Mouse (Mus musculus): ENCODE data around the gene Tmem259.

Gene Tmem259

DNA sequence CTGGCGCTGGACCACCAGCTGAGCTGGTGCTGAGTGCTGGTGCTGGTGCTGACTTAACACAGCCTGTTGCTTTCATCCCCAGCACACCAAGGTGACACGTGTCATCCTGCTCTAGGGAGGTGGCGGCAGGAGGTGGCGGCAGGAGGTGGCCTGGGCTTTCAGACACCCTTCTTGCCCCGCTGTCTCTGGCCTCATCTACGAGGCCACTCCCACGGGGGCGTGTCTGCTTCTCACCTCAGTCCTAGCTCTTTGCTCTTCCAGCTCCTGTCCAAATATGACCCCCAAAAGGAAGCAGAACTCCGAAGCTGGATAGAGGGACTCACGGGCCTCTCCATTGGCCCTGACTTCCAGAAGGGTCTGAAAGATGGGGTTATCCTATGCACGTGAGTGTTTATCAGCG is 7.0 kb upstream of the Tmem259 start:
- in situ Hi-C loops (cut with MboI; ENCODE audit: low pct_unique_long_range_greater_than_20kb in 1 of 2, low sequenced_read_pairs in 2 of 2, unreplicated experiment in 1 of 2), result no loop called here

DNA sequence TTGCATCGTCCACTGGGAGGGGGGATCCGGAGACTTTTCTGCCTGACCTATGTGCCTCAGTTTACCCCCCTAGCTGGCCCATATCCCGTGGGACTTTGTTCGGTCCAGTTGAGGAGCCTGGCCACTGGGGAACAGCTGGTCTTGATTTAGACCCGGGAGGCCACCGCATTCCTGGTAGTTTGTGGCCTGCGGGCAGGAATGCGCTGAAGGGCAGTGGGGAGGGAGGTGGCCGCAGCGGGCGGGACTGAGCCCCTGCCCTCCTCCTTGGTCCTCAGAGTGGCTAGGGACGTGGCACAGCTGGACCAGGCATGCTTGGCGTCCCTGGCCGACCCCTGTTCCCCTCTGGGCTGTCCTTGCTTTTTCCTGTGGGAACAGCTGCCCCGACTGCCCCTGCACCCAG is 5.7 kb upstream of the Tmem259 start:
- in situ Hi-C loops (cut with MboI; ENCODE audit: low pct_unique_long_range_greater_than_20kb in 1 of 2, low sequenced_read_pairs in 2 of 2, unreplicated experiment in 1 of 2), result loop anchor here in 1 of 2 experiments (5.0 kb wide), 1 partner anchor 122 kb away; no protein-coding TSS in a partner anchor

DNA sequence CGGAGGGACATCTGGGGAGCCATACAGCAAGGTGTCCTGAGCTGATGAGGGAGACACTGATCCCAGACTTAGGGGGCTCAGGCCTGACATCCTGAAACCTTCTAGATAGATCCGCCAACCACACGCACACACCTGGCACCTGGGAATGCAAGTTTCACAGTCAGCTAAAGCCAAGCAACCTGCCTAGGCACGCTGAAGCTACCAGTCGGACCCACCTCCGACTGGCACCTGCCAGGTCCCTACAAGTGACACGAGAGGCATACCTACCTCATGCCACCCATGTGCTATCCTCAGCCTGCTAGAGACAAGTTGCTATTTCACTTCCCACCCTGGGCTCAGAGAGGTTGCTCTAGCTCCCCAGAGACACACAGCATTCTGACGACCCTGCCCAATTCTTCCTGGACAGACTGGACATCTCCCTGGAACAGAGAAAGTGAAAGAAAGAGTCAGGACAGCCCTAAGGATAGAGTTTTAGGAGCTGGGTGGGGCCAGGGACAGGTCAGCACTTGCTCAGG is 5.2 kb upstream of the Tmem259 start:
- in situ Hi-C loops (cut with MboI; ENCODE audit: low pct_unique_long_range_greater_than_20kb in 1 of 2, low sequenced_read_pairs in 2 of 2, unreplicated experiment in 1 of 2), result loop anchor here in 1 of 2 experiments (5.0 kb wide), 1 partner anchor 123 kb away; no protein-coding TSS in a partner anchor

DNA sequence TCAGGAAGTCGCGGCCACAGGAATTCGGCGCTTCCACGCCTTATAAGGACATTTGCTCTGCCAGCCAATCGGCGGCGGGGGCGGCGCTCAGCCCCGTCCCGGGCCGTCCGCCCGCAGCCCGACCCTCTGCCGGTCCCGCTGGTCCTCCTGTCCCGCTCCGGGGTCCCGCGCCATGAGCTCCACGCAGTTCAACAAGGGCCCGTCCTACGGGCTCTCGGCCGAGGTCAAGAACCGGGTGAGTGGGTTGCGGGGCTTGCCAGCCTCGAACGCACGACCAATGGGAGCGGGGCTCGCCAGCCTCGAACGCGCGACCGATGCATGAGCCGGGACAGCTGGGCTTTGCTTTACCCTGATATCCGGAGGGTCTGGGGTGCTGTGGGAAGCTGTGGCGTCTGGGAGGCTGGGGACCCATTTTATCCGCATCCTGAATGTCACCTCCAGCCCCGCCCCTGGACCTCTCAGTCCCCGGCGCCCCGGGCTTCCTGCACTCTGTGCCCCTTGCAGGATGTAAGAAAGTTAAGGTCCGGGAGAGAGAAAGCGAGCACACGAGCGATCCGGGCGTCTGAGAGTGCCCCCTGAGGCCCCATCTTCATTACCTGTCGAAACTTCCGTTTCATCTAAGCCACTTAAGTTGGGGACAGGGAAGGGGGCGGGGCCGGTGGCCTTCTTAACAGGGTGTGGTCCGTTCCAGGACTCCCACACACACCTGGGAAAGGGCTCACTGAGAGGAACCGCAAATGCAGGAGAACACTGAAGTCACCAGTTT is 4.6 kb upstream of the Tmem259 start, which contains the start of gene Cnn2:
TSS of gene Cnn2 (plus strand) at position 79 of the 766 bp plus-strand sequence.
- in situ Hi-C loops (cut with MboI; ENCODE audit: low pct_unique_long_range_greater_than_20kb in 1 of 2, low sequenced_read_pairs in 2 of 2, unreplicated experiment in 1 of 2), result loop anchor here in 1 of 2 experiments (5.0 kb wide), 1 partner anchor 124 kb away; no protein-coding TSS in a partner anchor

DNA sequence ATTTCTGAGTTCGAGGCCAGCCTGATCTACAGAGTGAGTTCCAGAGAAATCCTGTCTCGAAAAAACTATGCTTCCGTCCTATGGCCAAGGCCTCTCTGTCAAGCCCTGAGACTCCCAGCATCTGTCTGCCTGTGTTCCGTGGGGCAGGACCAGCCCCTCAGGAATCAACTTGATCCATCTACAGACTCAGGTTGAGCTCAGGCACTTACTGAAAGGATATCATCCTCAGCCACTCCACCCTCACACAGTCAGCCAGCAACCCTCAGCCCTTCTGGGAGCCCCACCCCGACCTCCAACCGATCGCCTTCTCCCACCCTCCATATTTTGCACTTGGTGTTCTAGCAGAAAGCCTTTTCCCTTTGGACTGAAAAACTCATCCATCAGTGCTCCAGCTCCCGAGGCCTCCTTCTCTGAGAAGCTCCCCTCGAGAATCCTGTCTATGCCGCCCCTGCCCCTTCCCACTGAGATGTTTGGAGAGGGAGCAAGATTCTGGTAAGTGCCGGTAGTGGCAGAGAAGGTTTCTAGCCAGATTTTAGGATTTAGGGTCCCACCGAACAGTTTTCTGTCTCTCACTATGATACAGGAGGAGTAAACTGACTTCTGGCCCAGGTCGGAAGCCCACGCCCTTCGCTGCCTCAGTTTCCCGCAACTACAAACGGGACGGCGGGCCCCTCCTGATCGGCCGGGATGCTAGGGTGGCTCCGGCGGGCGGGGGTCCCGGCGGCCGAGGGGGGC is 3.8 kb upstream of the Tmem259 start:
- in situ Hi-C loops (cut with MboI; ENCODE audit: low pct_unique_long_range_greater_than_20kb in 1 of 2, low sequenced_read_pairs in 2 of 2, unreplicated experiment in 1 of 2), result loop anchor here in 1 of 2 experiments (5.0 kb wide), 1 partner anchor 124 kb away; no protein-coding TSS in a partner anchor

GRCm38 (mm10) chr10:79986963-79987362 is 2.8 kb upstream of the Tmem259 start:
- in situ Hi-C loops (cut with MboI; ENCODE audit: low pct_unique_long_range_greater_than_20kb in 1 of 2, low sequenced_read_pairs in 2 of 2, unreplicated experiment in 1 of 2), result loop anchor here in 1 of 2 experiments (5.0 kb wide), 1 partner anchor 125 kb away; no protein-coding TSS in a partner anchor

- in situ Hi-C loops (cut with MboI; ENCODE audit: low pct_unique_long_range_greater_than_20kb in 1 of 2, low sequenced_read_pairs in 2 of 2, unreplicated experiment in 1 of 2), result loop anchor here in 1 of 2 experiments (5.0 kb wide), 1 partner anchor 126 kb away; no protein-coding TSS in a partner anchor
Observed at GRCm38 (mm10) chr10:79986232-79986878, 2.2 kb upstream of the Tmem259 start.

- in situ Hi-C loops (cut with MboI; ENCODE audit: low pct_unique_long_range_greater_than_20kb in 1 of 2, low sequenced_read_pairs in 2 of 2, unreplicated experiment in 1 of 2), result loop anchor here in 1 of 2 experiments (5.0 kb wide), 1 partner anchor 127 kb away; no protein-coding TSS in a partner anchor
Observed at GRCm38 (mm10) chr10:79985334-79986231, 1.5 kb upstream of the Tmem259 start.

GRCm38 (mm10) chr10:79984871-79985270 is 741 bp upstream of the Tmem259 start:
- in situ Hi-C loops (cut with MboI; ENCODE audit: low pct_unique_long_range_greater_than_20kb in 1 of 2, low sequenced_read_pairs in 2 of 2, unreplicated experiment in 1 of 2), result loop anchor here in 1 of 2 experiments (5.0 kb wide), 1 partner anchor 127 kb away; no protein-coding TSS in a partner anchor

- in situ Hi-C loops (cut with MboI; ENCODE audit: low pct_unique_long_range_greater_than_20kb in 1 of 2, low sequenced_read_pairs in 2 of 2, unreplicated experiment in 1 of 2), result no loop called here
Observed at GRCm38 (mm10) chr10:79983670-79984069, 460 bp downstream of the Tmem259 start.

GRCm38 (mm10) chr10:79983205-79983604 is 925 bp downstream of the Tmem259 start:
- in situ Hi-C loops (cut with MboI; ENCODE audit: low pct_unique_long_range_greater_than_20kb in 1 of 2, low sequenced_read_pairs in 2 of 2, unreplicated experiment in 1 of 2), result no loop called here

DNA sequence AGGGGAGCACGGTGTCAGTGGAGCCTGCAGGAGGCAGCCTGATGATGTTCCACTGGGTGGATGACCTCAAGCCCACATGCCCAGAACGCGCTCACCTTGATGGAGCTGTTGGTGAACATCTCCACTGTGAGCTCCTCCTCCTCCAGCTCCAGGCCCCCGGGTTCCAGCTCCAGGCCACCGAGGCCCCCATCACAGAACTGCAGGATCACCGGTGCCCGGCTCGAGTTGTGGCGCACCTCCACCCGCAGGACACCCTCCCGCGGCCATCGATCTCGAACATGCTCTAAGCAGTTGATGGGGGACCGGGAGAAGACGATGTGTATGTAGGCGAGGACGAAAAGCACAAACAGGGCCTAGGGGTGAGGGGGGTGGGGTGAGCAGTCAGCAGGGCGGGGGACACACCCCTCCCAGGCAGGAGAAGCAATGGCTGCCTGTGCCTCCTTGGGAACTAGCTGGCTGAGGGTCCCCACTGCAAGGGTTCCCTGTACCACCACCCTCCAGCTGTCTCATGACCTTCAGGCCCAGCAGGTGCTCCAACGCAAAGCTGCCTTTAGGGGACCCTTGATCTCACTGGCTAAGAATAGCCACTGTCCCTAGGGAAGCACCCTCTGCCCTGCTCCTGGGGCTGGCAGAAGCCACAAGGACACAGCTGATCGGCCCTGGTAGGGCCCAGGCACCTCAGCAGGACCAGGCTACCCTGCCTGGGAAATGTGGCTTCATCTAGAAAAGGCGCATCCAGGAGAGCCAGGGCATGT is 4.6 kb downstream of the Tmem259 start:
- in situ Hi-C loops (cut with MboI; ENCODE audit: low pct_unique_long_range_greater_than_20kb in 1 of 2, low sequenced_read_pairs in 2 of 2, unreplicated experiment in 1 of 2), result no loop called here

DNA sequence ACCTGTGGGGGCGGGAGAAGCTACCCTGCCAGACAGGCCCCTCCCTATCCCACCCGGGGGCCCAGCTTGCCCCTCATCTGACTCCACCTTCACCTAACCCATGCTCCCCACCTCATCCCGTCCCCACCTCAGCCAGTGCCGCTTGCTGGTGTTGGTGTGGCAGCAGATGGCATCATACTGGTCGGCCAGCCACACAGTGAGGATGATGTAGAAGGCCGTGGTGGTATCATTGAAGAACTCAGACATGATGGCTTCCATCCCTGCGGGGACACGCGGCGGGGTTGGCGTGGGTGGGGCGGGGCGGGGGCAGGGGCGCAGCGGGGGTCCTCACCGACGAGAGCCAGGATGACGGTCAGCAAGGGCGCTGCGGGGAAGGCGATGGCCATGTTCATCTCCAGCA is 6.1 kb downstream of the Tmem259 start:
- in situ Hi-C loops (cut with MboI; ENCODE audit: low pct_unique_long_range_greater_than_20kb in 1 of 2, low sequenced_read_pairs in 2 of 2, unreplicated experiment in 1 of 2), result no loop called here

DNA sequence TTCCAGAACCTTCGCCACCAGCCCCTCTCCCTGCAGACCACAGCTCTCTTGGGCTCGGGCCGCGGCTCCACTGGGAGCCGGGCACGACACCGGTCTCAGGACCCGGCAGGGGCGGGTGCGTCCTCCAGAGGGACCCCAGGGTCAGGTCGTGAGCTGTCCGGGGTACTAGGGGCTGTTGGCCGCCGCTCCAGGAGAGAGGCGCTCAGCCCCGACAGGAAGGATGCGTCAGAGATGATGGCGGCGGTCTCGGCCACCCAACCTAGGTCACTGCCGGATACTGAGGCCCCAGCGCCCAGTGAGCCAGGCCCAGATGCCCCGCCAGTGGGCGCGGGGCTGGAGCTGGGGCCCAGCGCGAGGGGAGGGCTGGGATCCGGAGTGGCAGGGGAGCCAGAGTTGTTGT is 6.8 kb downstream of the Tmem259 start:
- in situ Hi-C loops (cut with MboI; ENCODE audit: low pct_unique_long_range_greater_than_20kb in 1 of 2, low sequenced_read_pairs in 2 of 2, unreplicated experiment in 1 of 2), result no loop called here

DNA sequence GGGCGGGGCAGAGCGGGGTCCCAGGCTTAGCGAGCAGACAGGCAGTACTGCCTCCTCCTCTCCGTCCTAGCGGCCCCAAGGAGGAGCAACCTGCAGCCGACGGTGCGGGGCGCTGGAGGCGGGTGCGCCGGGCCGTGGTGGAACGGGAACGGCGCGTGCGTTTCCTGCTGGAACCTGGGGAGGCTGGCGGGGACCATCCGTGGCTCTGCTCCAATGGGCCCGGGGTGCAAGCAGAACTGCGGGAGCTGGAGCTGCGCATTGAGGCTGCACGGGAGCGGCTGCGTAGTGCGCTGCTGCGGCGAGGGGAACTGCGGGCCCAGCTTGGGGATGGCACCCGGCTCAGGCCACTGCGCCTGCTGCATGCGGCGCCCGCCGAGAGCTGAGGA is 7.4 kb downstream of the Tmem259 start:
- in situ Hi-C loops (cut with MboI; ENCODE audit: low pct_unique_long_range_greater_than_20kb in 1 of 2, low sequenced_read_pairs in 2 of 2, unreplicated experiment in 1 of 2), result no loop called here

GRCm38 (mm10) chr10:79976071-79976721 is 7.9 kb downstream of the Tmem259 start:
- in situ Hi-C loops (cut with MboI; ENCODE audit: low pct_unique_long_range_greater_than_20kb in 1 of 2, low sequenced_read_pairs in 2 of 2, unreplicated experiment in 1 of 2), result no loop called here
